ENCODE assay signal across 28 mouse cellular contexts in genomic region chr15:67611896-67612295, GRCm38 (mm10).
A peak's percentile ranks its signal among the peaks of the same experiment; 100 is the strongest.
DNase-seq lines count a peak whose midpoint lies in the region; ATAC-seq and TF ChIP-seq lines count a peak whose summit lies in the region.
"Had no signal": no experiment of that assay in that cellular context is flagged by ENCODE, and none has a peak within 500 bp of the region (broad histone marks: within the 10 kb centered on the region; RNA-seq: fewer than 3 reads in every experiment).

No protein-coding gene starts in this region.

- no peaks in the 10 kb centered on the region for H3K27me3 ChIP-seq in kidney, embryonic 15.5 days
- H3K27me3 ChIP-seq in liver, embryonic 12.5 days (replicated peaks), result no peaks in the 10 kb centered on the region
- H3K27me3 ChIP-seq: CH12.LX; embryonic facial prominence, embryonic 12.5 days; heart, embryonic 13.5 days; hindbrain, embryonic 12.5 days; neural tube, embryonic 12.5 days had no signal

- H3K9ac ChIP-seq in kidney, embryonic 15.5 days, result no peak overlapping the region
- no peak overlapping the region for H3K9ac ChIP-seq in liver, embryonic 12.5 days
- H3K9ac ChIP-seq: embryonic facial prominence, embryonic 12.5 days; heart, embryonic 13.5 days; hindbrain, embryonic 12.5 days; neural tube, embryonic 12.5 days had no signal

- no peak overlapping the region for H3K4me2 ChIP-seq in kidney, embryonic 15.5 days
- no peak overlapping the region for H3K4me2 ChIP-seq in liver, embryonic 12.5 days
- H3K4me2 ChIP-seq: embryonic facial prominence, embryonic 12.5 days; heart, embryonic 13.5 days; hindbrain, embryonic 12.5 days; neural tube, embryonic 12.5 days had no signal

- peak; percentile 2 for DNase-seq in kidney, postnatal 14 days
- peak; percentile 75 for DNase-seq in brain, adult 2 months (ENCODE audit: low read depth, low spot score)
- DNase-seq in layer of hippocampus, adult 2 months (ENCODE audit: low spot score in 2 of 2), result peak; percentile 25 to 44
- peak; percentile 12 to 31 for DNase-seq in left cerebral cortex, postnatal 14 days (ENCODE audit: low spot score in 2 of 2)
- DNase-seq in right cerebral cortex, postnatal 14 days, result no peak
- DNase-seq: adrenal gland, adult 2 months; B cell, adult 2 months; cerebellum, adult 18-20 months; cerebellum, postnatal 25 days; gastrocnemius, postnatal 14 days; heart, adult 11 months; liver; lung, postnatal 4 days; midbrain, embryonic 14.5 days; retina, postnatal 1 day had no signal

- H3K36me3 ChIP-seq in kidney, embryonic 15.5 days, result no peaks in the 10 kb centered on the region
- H3K36me3 ChIP-seq in liver, embryonic 12.5 days, result no peaks in the 10 kb centered on the region
- H3K36me3 ChIP-seq: embryonic facial prominence, embryonic 12.5 days; G1E; heart, embryonic 13.5 days; hindbrain, embryonic 12.5 days; limb, embryonic 10.5 days; neural tube, embryonic 12.5 days had no signal

- no peak for TF ChIP-seq CTCF in layer of hippocampus, adult 2 months (conservative IDR thresholded peaks at IDR 0.05)

- WGBS in kidney, embryonic 15.5 days, result 69% methylated on average over 3 of the region's 3 CpGs
- WGBS in liver, embryonic 12.5 days (ENCODE audit: insufficient replicate concordance), result 43% methylated on average over 3 of the region's 3 CpGs

- no peak overlapping the region for H3K4me3 ChIP-seq in kidney, embryonic 15.5 days (replicated peaks)
- no peak overlapping the region for H3K4me3 ChIP-seq in layer of hippocampus, adult 2 months
- H3K4me3 ChIP-seq in liver, embryonic 12.5 days, result no peak overlapping the region
- H3K4me3 ChIP-seq: embryonic facial prominence, embryonic 12.5 days; heart, embryonic 13.5 days; hindbrain, embryonic 12.5 days; limb, embryonic 10.5 days; neural tube, embryonic 12.5 days had no signal

- H3K4me1 ChIP-seq in kidney, embryonic 15.5 days, result no peaks in the 10 kb centered on the region
- no peaks in the 10 kb centered on the region for H3K4me1 ChIP-seq in liver, embryonic 12.5 days
- H3K4me1 ChIP-seq: embryonic facial prominence, embryonic 12.5 days; heart, embryonic 13.5 days; hindbrain, embryonic 12.5 days; limb, embryonic 10.5 days; neural tube, embryonic 12.5 days had no signal

- H3K27ac ChIP-seq in kidney, embryonic 15.5 days, result no peak overlapping the region
- H3K27ac ChIP-seq in layer of hippocampus, adult 2 months, result peak overlapping the region; percentile 59
- no peak overlapping the region for H3K27ac ChIP-seq in liver, embryonic 12.5 days
- H3K27ac ChIP-seq: embryonic facial prominence, embryonic 12.5 days; heart, embryonic 13.5 days; hindbrain, embryonic 12.5 days; kidney, postnatal 0 days; limb, embryonic 10.5 days; neural tube, embryonic 12.5 days; stomach, postnatal 0 days had no signal

- no peaks in the 10 kb centered on the region for H3K9me3 ChIP-seq in kidney, embryonic 15.5 days (replicated peaks)
- H3K9me3 ChIP-seq in liver, embryonic 12.5 days (replicated peaks), result no peaks in the 10 kb centered on the region
- H3K9me3 ChIP-seq: embryonic facial prominence, embryonic 12.5 days; G1E; heart, embryonic 13.5 days; hindbrain, embryonic 12.5 days; limb, embryonic 10.5 days; neural tube, embryonic 12.5 days had no signal

- intact Hi-C loops in left cerebral cortex, postnatal 14 days (cut with DNase I), result no loop called here

- no peak for ATAC-seq in kidney, embryonic 15.5 days (replicated peaks; ENCODE audit: low FRiP score)
- no peak for ATAC-seq in liver, embryonic 12.5 days
- ATAC-seq: intestine, postnatal 0 days; Patski had no signal
